Mouse (Mus musculus) testis, adult 2 months (tissue): ENCODE measurements at regions not wholly inside any gene's neighbourhood (a gene's known extent, or its start where the extent isn't known, plus 50 kb on each side); places are given as distances from the start of the nearest gene placed in this dataset.

Source experiments
- CTCF ChIP-seq: fragments of 200-500 bp; IDR thresholded peaks from 2 replicates; pipeline ENCODE4 v1.5.1; 2012; ENCODE audit warnings: low read depth, mild to moderate bottlenecking, inconsistent platforms, low read length, moderate library complexity; ENCODE audit not compliant: control insufficient read depth, insufficient read depth, insufficient replicate concordance
- POLR2A ChIP-seq: fragments of 200-500 bp; IDR thresholded peaks from 2 replicates; pipeline ENCODE4 v1.6.1; 2012; ENCODE audit warnings: low read depth, mild to moderate bottlenecking, inconsistent platforms, low read length, moderate library complexity; ENCODE audit not compliant: control insufficient read depth

DNA sequence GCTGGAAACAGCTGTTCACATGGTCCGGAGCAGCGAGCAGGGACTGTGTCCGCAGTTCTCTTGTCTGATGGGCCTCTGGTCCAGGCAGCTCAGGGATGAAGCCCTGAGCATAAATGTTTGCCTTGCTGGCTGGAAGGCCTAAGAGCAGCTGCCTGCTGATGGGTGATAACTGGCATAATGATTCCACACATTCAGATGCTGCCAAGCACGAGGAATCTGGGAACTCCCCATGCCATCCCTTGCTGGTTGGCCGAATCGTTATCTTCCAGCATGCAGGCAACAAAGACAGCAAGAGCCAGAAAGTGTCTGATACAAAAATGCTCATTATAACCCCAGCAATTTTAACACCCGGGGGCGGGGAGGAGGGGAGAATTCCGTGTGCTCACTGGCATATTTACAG lies 590.0 kb downstream of the Cbln4 start:
- TF ChIP-seq POLR2A (no peak), CTCF (no peak)
